Mouse (Mus musculus) cortical plate, adult 2 months (tissue): ENCODE measurements around the gene Smyd1.

ENCODE experiments used
- CTCF ChIP-seq: fragments of 200-500 bp; IDR thresholded peaks from 2 replicates; pipeline ENCODE4 v1.5.1; 2011; ENCODE audit warnings: mild to moderate bottlenecking, control low read depth, low read length; ENCODE audit not compliant: insufficient read depth; ENCODE audit errors: extremely low read depth
- POLR2A ChIP-seq: fragments of 200-500 bp; IDR thresholded peaks from 2 replicates; pipeline ENCODE4 v1.6.1; 2011; ENCODE audit warnings: mild to moderate bottlenecking, low read length, control low read depth; ENCODE audit not compliant: insufficient read depth; ENCODE audit errors: extremely low read depth

GRCm38 (mm10) chr6:71352201-71352600 is 30.2 kb upstream of the Smyd1 start:
- TF ChIP-seq CTCF (no peak), POLR2A (no peak)
